Mouse (Mus musculus): ENCODE measurements around the gene Zhx3. TPM values are rescaled to one million over a fixed set of nuclear protein-coding genes. Genes with fewer than 3 reads are reported as not detected.
A peak's percentile ranks its signal among the peaks of the same experiment; 100 is the strongest.

Gene Zhx3
- polyA plus RNA-seq, 1 experiment from 2014 or later: 5.1 TPM

DNA sequence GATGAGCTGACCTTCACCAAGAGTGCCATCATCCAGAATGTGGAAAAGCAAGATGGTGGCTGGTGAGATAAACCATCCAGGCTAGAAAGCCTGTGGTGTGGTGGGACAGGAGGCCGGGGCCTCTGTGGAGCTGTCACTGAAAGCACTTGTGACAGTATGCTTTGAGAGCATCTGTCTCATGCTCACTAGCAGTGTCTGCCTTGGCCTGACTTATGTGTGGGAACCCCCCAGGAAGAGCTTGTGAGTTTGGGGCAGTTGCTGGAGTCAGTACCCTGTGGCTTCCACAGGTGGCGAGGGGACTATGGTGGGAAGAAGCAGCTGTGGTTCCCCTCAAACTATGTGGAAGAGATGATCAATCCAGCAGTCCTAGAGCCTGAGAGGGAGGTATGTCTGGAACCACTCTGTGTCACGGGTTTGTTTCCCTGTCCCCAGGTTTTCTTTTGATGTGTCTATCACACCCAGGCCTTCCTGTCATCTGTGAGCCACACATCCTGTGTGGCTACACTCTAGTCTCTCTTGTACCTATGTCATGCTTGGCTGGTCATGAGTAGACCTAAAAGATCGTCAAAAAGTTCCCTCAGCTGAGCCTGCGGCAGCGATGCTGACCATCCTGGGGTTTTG, 116.1 kb downstream of the Zhx3 start:
- Histone ChIP-seq H3K4me3 (ENCODE audit: low read depth, low read length) (no peak overlapping the region), H3K27ac (ENCODE audit: low read depth, low read length) (no peak overlapping the region), H3K27me3 (ENCODE audit: control insufficient read depth, insufficient read depth, low read length) (no peaks in the 10 kb centered on the region), H3K9ac (ENCODE audit: low read depth, low read length) (no peak overlapping the region), H3K36me3 (ENCODE audit: control insufficient read depth, insufficient read depth, low read length) (peaks cover 76% of the 10 kb centered on the region), H3K9me3 (replicated peaks; ENCODE audit: control insufficient read depth, low read length) (no peaks in the 10 kb centered on the region), H3K4me1 (ENCODE audit: control insufficient read depth, insufficient read depth, low read length) (no peaks in the 10 kb centered on the region), H3K4me2 (no peak overlapping the region)
- no peak for ATAC-seq (replicated peaks; ENCODE audit: insufficient number of reproducible peaks, low FRiP score, low TSS enrichment)
- 83% methylated on average over 6 of the region's 6 CpGs for WGBS (ENCODE audit: insufficient replicate concordance)

DNA sequence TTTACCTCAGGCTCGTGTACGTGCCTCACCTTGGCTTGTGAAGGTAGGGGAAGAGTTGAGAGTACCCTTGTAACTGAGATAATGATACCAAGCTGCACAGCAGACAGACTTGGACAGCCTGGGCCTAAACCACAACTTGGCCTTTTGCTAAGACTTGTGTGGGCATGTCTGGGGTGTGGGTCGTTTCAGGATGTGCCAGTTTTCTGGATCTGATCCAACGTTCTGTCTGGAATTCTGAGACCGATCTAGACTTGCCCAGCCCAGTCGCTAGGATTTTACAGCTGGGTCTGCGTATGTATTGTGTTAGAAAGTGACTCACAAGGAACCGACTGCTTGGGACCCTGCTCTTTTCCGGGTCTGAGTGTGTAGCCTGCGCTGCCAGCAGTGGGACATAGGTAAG, 125.7 kb downstream of the Zhx3 start:
- H3K27me3 ChIP-seq (ENCODE audit: control insufficient read depth, insufficient read depth, low read length): no peaks in the 10 kb centered on the region

DNA sequence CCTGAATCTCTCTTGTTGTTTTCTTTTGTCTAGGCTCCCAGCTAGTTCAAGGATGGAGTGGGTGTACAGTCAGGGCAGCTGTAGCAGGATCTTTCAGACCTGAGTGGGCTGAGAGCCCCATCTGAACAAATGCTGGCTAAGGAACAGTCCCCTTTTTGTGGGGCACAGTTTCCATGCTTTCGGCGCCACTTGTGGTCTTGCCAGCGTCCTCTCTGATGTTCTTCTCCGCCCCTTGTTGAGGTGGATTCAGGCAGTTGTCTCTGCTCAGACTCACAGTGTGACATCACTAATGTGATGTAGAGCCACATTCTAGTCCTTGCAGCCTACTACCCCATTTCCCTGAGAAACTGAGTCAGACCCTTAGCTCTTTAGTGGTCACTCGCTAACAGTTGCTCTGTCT, 126.2 kb downstream of the Zhx3 start:
- Histone ChIP-seq H3K27ac (ENCODE audit: low read depth, low read length) (no peak overlapping the region), H3K36me3 (ENCODE audit: control insufficient read depth, insufficient read depth, low read length) (peaks cover 30% of the 10 kb centered on the region), H3K4me2 (no peak overlapping the region), H3K9ac (ENCODE audit: low read depth, low read length) (no peak overlapping the region), H3K4me3 (ENCODE audit: low read depth, low read length) (no peak overlapping the region), H3K27me3 (ENCODE audit: control insufficient read depth, insufficient read depth, low read length) (no peaks in the 10 kb centered on the region), H3K4me1 (ENCODE audit: control insufficient read depth, insufficient read depth, low read length) (peaks cover 39% of the 10 kb centered on the region), H3K9me3 (replicated peaks; ENCODE audit: control insufficient read depth, low read length) (no peaks in the 10 kb centered on the region)
- 90% methylated on average over 5 of the region's 5 CpGs for WGBS (ENCODE audit: insufficient replicate concordance)
- ATAC-seq (replicated peaks; ENCODE audit: insufficient number of reproducible peaks, low FRiP score, low TSS enrichment): no peak

More for the DNA sequence above, 125.7 kb downstream of the Zhx3 start:
- Histone ChIP-seq H3K9ac (ENCODE audit: low read depth, low read length) (no peak overlapping the region), H3K9me3 (replicated peaks; ENCODE audit: control insufficient read depth, low read length) (no peaks in the 10 kb centered on the region), H3K4me3 (ENCODE audit: low read depth, low read length) (no peak overlapping the region), H3K27ac (ENCODE audit: low read depth, low read length) (no peak overlapping the region), H3K4me1 (ENCODE audit: control insufficient read depth, insufficient read depth, low read length) (peaks cover 35% of the 10 kb centered on the region), H3K36me3 (ENCODE audit: control insufficient read depth, insufficient read depth, low read length) (peaks cover 34% of the 10 kb centered on the region), H3K4me2 (no peak overlapping the region)
- ATAC-seq (replicated peaks; ENCODE audit: insufficient number of reproducible peaks, low FRiP score, low TSS enrichment): no peak
- 84% methylated on average over 10 of the region's 10 CpGs for WGBS (ENCODE audit: insufficient replicate concordance)

DNA sequence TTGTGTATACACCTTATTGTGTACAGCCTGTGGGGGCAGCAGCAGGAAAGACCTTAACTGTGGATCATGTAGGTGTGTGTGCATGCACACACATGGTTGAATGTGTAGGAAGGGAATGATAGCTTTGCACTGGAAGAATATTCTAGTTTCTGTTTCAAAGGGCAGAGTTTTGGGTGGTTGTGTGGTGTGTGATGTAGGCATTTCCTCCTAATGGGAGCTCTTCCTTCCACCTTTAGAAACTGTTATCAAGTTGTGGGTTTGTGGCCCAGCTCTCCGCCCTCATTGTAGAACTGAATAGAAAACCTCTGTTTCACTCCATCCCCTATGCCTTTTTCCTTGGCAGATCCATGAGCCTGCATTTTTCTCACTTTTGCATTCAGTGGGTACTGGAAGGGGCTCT, 127.3 kb downstream of the Zhx3 start:
- H3K4me3 ChIP-seq (ENCODE audit: low read depth, low read length): no peak overlapping the region
- WGBS (ENCODE audit: insufficient replicate concordance): 73% methylated on average over 1 of the region's 1 CpGs
- H3K9me3 ChIP-seq (replicated peaks; ENCODE audit: control insufficient read depth, low read length): no peaks in the 10 kb centered on the region
- H3K36me3 ChIP-seq (ENCODE audit: control insufficient read depth, insufficient read depth, low read length): peaks cover 27% of the 10 kb centered on the region
- no peak for ATAC-seq (replicated peaks; ENCODE audit: insufficient number of reproducible peaks, low FRiP score, low TSS enrichment)
- no peak overlapping the region for H3K4me2 ChIP-seq
- peaks cover 49% of the 10 kb centered on the region for H3K4me1 ChIP-seq (ENCODE audit: control insufficient read depth, insufficient read depth, low read length)
- H3K27ac ChIP-seq (ENCODE audit: low read depth, low read length): no peak overlapping the region
- H3K9ac ChIP-seq (ENCODE audit: low read depth, low read length): no peak overlapping the region
- no peaks in the 10 kb centered on the region for H3K27me3 ChIP-seq (ENCODE audit: control insufficient read depth, insufficient read depth, low read length)

DNA sequence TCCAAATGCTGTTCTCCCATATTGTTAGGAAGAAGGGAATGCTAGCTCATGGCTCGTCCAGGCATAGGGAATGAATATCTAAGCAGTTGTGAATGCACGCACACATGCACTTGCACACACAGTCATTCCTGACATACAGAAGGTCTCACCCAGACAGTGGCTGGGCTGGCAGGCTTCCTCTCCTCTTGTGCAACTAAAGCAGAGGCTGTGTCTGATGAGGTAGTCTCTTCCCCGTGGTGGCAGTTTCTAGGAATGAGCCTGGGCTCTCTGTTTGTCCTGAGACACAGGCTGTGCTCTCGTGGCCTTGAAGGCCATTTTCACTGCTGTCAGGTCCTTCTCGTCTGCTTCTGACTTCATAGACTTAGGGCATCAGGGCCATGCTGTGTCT, 128.0 kb downstream of the Zhx3 start:
- Histone ChIP-seq H3K27ac (ENCODE audit: low read depth, low read length) (peak overlapping the region; percentile 23; the same call in 1 of the 2 replicates), H3K36me3 (ENCODE audit: control insufficient read depth, insufficient read depth, low read length) (peaks cover 23% of the 10 kb centered on the region)
- 76% methylated on average over 5 of the region's 5 CpGs for WGBS (ENCODE audit: insufficient replicate concordance)

DNA sequence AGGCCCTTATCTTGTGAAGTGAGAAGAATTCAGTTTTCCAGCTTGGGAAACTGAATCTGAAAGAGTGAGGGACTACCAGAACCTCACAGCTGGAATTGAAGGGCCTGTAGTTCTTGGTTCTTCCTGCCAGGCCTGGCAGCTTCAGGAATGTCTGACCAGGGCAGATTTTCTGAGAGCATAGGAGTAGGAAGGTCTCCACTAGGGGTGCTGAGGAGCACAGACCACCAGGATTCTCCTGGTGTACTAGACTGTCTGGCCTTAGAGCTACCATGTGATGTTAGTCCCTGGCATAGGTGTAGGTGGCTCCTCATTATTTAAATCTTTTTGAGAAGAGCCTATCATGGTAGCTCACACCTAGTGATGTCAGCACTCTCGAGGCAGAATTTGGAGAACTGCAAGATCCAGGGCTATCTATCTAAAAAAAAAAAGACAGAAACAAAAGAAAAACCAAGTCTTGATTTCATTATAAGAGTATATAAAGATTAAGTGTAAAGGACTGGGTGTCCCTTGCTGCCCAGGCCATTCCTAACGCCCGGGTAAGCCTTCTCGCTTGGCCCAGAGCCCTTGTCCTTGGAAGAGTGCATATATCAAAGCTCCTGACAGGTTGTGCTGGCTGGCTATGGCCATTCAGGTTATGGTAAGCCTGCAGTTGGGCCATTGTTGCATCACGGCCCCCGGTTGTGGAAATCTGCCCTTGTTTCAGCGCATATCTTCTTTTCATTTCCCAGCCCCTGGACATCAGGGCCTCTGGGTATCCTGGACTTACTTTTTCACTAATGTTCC, 128.6 kb downstream of the Zhx3 start:
- Histone ChIP-seq H3K36me3 (ENCODE audit: control insufficient read depth, insufficient read depth, low read length) (peaks cover 20% of the 10 kb centered on the region), H3K9ac (ENCODE audit: low read depth, low read length) (no peak overlapping the region), H3K4me3 (ENCODE audit: low read depth, low read length) (no peak overlapping the region), H3K4me2 (no peak overlapping the region), H3K4me1 (ENCODE audit: control insufficient read depth, insufficient read depth, low read length) (peaks cover 62% of the 10 kb centered on the region), H3K27ac (ENCODE audit: low read depth, low read length) (peak overlapping the region; percentile 23; the same call in 1 of the 2 replicates), H3K27me3 (ENCODE audit: control insufficient read depth, insufficient read depth, low read length) (no peaks in the 10 kb centered on the region), H3K9me3 (replicated peaks; ENCODE audit: control insufficient read depth, low read length) (no peaks in the 10 kb centered on the region)
- ATAC-seq (replicated peaks; ENCODE audit: insufficient number of reproducible peaks, low FRiP score, low TSS enrichment): no peak
- 87% methylated on average over 7 of the region's 7 CpGs for WGBS (ENCODE audit: insufficient replicate concordance)

More for the DNA sequence above, 128.0 kb downstream of the Zhx3 start:
- no peak overlapping the region for H3K4me3 ChIP-seq (ENCODE audit: low read depth, low read length)
- H3K9ac ChIP-seq (ENCODE audit: low read depth, low read length): no peak overlapping the region
- H3K9me3 ChIP-seq (replicated peaks; ENCODE audit: control insufficient read depth, low read length): no peaks in the 10 kb centered on the region
- no peak overlapping the region for H3K4me2 ChIP-seq
- peaks cover 56% of the 10 kb centered on the region for H3K4me1 ChIP-seq (ENCODE audit: control insufficient read depth, insufficient read depth, low read length)
- H3K27me3 ChIP-seq (ENCODE audit: control insufficient read depth, insufficient read depth, low read length): no peaks in the 10 kb centered on the region
- ATAC-seq (replicated peaks; ENCODE audit: insufficient number of reproducible peaks, low FRiP score, low TSS enrichment): no peak

DNA sequence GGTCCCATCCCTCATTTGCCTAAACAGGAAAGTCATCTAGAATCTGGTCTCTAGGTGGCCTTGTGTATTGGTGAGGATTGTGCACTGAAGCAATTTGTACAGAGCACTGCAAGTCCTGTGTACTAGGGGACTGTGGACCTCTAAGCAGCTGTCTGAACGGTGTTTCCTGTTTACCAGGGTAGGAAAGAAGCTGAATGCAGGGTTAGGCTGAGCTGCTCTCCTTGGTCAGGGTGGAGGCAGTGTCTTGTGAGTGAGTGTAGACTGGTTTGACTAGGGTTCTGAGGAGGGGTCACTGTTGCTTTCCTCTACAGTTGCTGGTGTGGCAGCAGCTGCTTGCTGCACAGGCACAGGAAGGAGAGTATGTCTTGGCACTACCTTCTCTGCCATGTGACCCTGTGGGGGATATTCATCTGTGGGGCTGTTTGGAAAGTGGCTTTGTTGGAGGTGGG, 130.6 kb downstream of the Zhx3 start:
- peaks cover 78% of the 10 kb centered on the region for H3K4me1 ChIP-seq (ENCODE audit: control insufficient read depth, insufficient read depth, low read length)
- 53% methylated on average over 1 of the region's 1 CpGs for WGBS (ENCODE audit: insufficient replicate concordance)
- ATAC-seq (replicated peaks; ENCODE audit: insufficient number of reproducible peaks, low FRiP score, low TSS enrichment): no peak
- H3K4me3 ChIP-seq (ENCODE audit: low read depth, low read length): no peak overlapping the region
- no peak overlapping the region for H3K9ac ChIP-seq (ENCODE audit: low read depth, low read length)
- H3K27ac ChIP-seq (ENCODE audit: low read depth, low read length): no peak overlapping the region
- no peak overlapping the region for H3K4me2 ChIP-seq
- no peaks in the 10 kb centered on the region for H3K9me3 ChIP-seq (replicated peaks; ENCODE audit: control insufficient read depth, low read length)
- peaks cover 3% of the 10 kb centered on the region; the same call in 1 of the 2 replicates for H3K36me3 ChIP-seq (ENCODE audit: control insufficient read depth, insufficient read depth, low read length)
- no peaks in the 10 kb centered on the region for H3K27me3 ChIP-seq (ENCODE audit: control insufficient read depth, insufficient read depth, low read length)

DNA sequence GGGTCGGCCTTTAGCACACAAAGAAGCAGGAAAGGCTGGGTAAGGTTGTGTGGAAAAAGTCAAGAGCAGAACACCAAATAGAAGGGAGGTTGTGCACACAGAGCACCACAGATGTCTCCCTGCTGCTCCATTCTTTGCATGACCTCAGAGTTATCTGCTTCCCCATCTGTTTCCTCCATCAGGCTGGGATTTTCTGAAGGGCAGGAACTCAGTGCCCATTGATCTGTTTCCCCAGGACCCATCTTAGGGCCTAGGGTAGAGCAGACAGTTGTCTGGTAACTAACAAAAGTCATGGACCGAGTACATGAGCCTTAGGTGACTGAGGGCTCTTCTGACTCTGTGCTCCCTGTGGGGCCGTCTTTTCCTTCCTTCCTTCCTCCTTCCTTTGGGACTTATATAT, 131.2 kb downstream of the Zhx3 start:
- no peaks in the 10 kb centered on the region for H3K27me3 ChIP-seq (ENCODE audit: control insufficient read depth, insufficient read depth, low read length)
- H3K9ac ChIP-seq (ENCODE audit: low read depth, low read length): no peak overlapping the region
- ATAC-seq (replicated peaks; ENCODE audit: insufficient number of reproducible peaks, low FRiP score, low TSS enrichment): no peak
- H3K4me3 ChIP-seq (ENCODE audit: low read depth, low read length): no peak overlapping the region
- peaks cover 5% of the 10 kb centered on the region; the same call in 1 of the 2 replicates for H3K36me3 ChIP-seq (ENCODE audit: control insufficient read depth, insufficient read depth, low read length)
- 62% methylated on average over 3 of the region's 3 CpGs for WGBS (ENCODE audit: insufficient replicate concordance)
- peaks cover 80% of the 10 kb centered on the region for H3K4me1 ChIP-seq (ENCODE audit: control insufficient read depth, insufficient read depth, low read length)
- H3K4me2 ChIP-seq: no peak overlapping the region
- no peaks in the 10 kb centered on the region for H3K9me3 ChIP-seq (replicated peaks; ENCODE audit: control insufficient read depth, low read length)
- 0 out of 2 replicates have a peak overlapping the region, but pooled peaks have one; percentile 5 for H3K27ac ChIP-seq (ENCODE audit: low read depth, low read length)

All from heart, embryonic 11.5 days (tissue).